ENCODE assay signal across 17 mouse cellular contexts in the genomic region with DNA sequence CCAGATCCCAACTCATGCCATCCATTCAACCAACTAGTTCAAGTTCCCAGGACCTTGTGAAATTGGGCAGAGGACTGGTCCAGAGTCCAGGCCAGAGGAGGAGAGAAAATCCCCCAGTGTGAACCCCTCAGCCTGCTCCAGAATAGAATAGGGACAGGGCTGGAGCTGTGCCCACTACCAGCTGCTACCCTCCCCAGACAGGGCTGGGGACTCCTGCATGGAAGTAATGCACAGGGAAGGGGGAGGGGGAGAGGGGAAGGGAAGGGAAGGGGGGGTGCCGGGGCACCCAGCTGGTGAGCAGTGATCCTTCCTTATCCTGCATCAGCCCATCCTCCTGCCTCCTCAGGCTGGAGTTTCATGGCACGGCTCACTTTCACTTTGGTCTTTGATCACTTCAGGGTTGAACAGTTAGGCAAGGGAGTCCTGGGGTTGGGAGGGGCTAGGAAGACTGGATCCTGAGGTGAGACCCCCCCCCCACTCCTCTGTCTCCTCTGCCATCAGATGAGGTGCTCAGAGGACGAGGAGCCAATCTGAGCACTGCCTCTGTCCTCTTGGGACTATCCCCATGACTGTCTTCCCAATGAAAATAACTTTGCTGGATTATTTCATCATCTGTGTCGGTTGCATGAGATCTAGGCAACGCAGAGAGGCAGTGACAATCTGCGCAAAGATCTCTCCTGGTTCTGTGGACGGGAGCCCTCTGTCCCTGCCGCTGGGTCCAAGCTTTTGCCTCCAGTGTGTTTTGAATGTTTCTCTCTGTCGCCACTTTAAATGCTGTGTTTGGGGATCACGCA. TPM values are rescaled to one million over a fixed set of nuclear protein-coding genes. Genes with fewer than 3 reads are reported as not detected.
DNase-seq lines count a peak whose midpoint lies in the region; ATAC-seq and TF ChIP-seq lines count a peak whose summit lies in the region.
"Had no signal": no experiment of that assay in that cellular context is flagged by ENCODE, and none has a peak within 500 bp of the region (broad histone marks: within the 10 kb centered on the region; RNA-seq: fewer than 3 reads in every experiment).

No protein-coding gene starts in this region.

- peaks cover 31% of the 10 kb centered on the region for H3K4me1 ChIP-seq in forebrain, embryonic 12.5 days
- H3K4me1 ChIP-seq in forebrain, embryonic 11.5 days (replicated peaks; ENCODE audit: control insufficient read depth, insufficient read depth, low read length), result peaks cover 10% of the 10 kb centered on the region
- peaks cover 58% of the 10 kb centered on the region for H3K4me1 ChIP-seq in kidney, embryonic 15.5 days
- H3K4me1 ChIP-seq in neural tube, embryonic 12.5 days, result peaks cover 28% of the 10 kb centered on the region
- peaks cover 27% of the 10 kb centered on the region for H3K4me1 ChIP-seq in neural tube, embryonic 15.5 days
- peaks cover 25% of the 10 kb centered on the region for H3K4me1 ChIP-seq in small intestine, adult 2 months (ENCODE audit: control insufficient read depth, insufficient read depth, insufficient read length, low read length)

- H3K27me3 ChIP-seq in forebrain, embryonic 12.5 days, result peaks cover 65% of the 10 kb centered on the region
- peaks cover 12% of the 10 kb centered on the region for H3K27me3 ChIP-seq in forebrain, embryonic 11.5 days (ENCODE audit: control insufficient read depth, insufficient read depth, low read length)
- peaks cover 65% of the 10 kb centered on the region for H3K27me3 ChIP-seq in kidney, embryonic 15.5 days
- H3K27me3 ChIP-seq in neural tube, embryonic 12.5 days (replicated peaks), result peaks cover 39% of the 10 kb centered on the region
- peaks cover 39% of the 10 kb centered on the region for H3K27me3 ChIP-seq in neural tube, embryonic 15.5 days (replicated peaks)
- H3K27me3 ChIP-seq in small intestine, adult 2 months (ENCODE audit: control insufficient read depth, insufficient read depth, low read length), result no peaks in the 10 kb centered on the region

- no peaks in the 10 kb centered on the region for H3K36me3 ChIP-seq in forebrain, embryonic 12.5 days (replicated peaks)
- H3K36me3 ChIP-seq in forebrain, embryonic 11.5 days (ENCODE audit: control insufficient read depth, insufficient read depth, low read length), result no peaks in the 10 kb centered on the region
- no peaks in the 10 kb centered on the region for H3K36me3 ChIP-seq in kidney, embryonic 15.5 days
- H3K36me3 ChIP-seq in neural tube, embryonic 12.5 days, result no peaks in the 10 kb centered on the region
- H3K36me3 ChIP-seq in neural tube, embryonic 15.5 days, result no peaks in the 10 kb centered on the region
- no peaks in the 10 kb centered on the region for H3K36me3 ChIP-seq in small intestine, adult 2 months (ENCODE audit: control insufficient read depth, insufficient read depth, low read length)
- H3K36me3 ChIP-seq: embryonic facial prominence, embryonic 12.5 days had no signal

- TF ChIP-seq POLR2A in small intestine, adult 2 months (IDR thresholded peaks at IDR 0.05; ENCODE audit: low read depth, low read length), result no peak

- no peak for TF ChIP-seq CTCF in small intestine, adult 2 months (IDR thresholded peaks at IDR 0.05; ENCODE audit: extremely low read depth, insufficient read length, insufficient replicate concordance, low read depth, low read length)

- 0 out of 2 replicates have a peak overlapping the region, but pooled peaks have one; percentile 3 for H3K9ac ChIP-seq in forebrain, embryonic 12.5 days
- no peak overlapping the region for H3K9ac ChIP-seq in forebrain, embryonic 11.5 days (ENCODE audit: low read length)
- H3K9ac ChIP-seq in kidney, embryonic 15.5 days, result no peak overlapping the region
- 0 out of 2 replicates have a peak overlapping the region, but pooled peaks have one; percentile 8 for H3K9ac ChIP-seq in neural tube, embryonic 12.5 days
- H3K9ac ChIP-seq in neural tube, embryonic 15.5 days (replicated peaks), result no peak overlapping the region
- H3K9ac ChIP-seq: embryonic facial prominence, embryonic 12.5 days had no signal

- peak; percentile 49; the same call in 1 of the 2 replicates for ATAC-seq in forebrain, embryonic 12.5 days (ENCODE audit: low FRiP score)
- ATAC-seq in forebrain, embryonic 11.5 days (replicated peaks; ENCODE audit: low FRiP score), result no peak
- ATAC-seq in kidney, embryonic 15.5 days (replicated peaks; ENCODE audit: low FRiP score), result peak; percentile 66
- no peak for ATAC-seq in neural tube, embryonic 12.5 days (ENCODE audit: low FRiP score, low read depth)
- no peak for ATAC-seq in neural tube, embryonic 15.5 days (ENCODE audit: low FRiP score)
- ATAC-seq: inflammation-experienced regulatory T-cells, adult 6 months had no signal

- WGBS in forebrain, embryonic 12.5 days, result 65% methylated on average over 10 of the region's 10 CpGs
- 53% methylated on average over 10 of the region's 10 CpGs for WGBS in forebrain, embryonic 11.5 days
- 47% methylated on average over 9 of the region's 10 CpGs for WGBS in kidney, embryonic 15.5 days
- 65% methylated on average over 9 of the region's 10 CpGs for WGBS in neural tube, embryonic 12.5 days
- 56% methylated on average over 10 of the region's 10 CpGs for WGBS in neural tube, embryonic 15.5 days
- WGBS in small intestine, adult 2 months, result 73% methylated on average over 10 of the region's 10 CpGs

- H3K27ac ChIP-seq in forebrain, embryonic 12.5 days, result no peak overlapping the region
- no peak overlapping the region for H3K27ac ChIP-seq in forebrain, embryonic 11.5 days (ENCODE audit: low read depth, low read length)
- H3K27ac ChIP-seq in kidney, embryonic 15.5 days, result no peak overlapping the region
- no peak overlapping the region for H3K27ac ChIP-seq in neural tube, embryonic 12.5 days
- H3K27ac ChIP-seq in neural tube, embryonic 15.5 days (replicated peaks), result no peak overlapping the region
- H3K27ac ChIP-seq in small intestine, adult 2 months (ENCODE audit: insufficient read depth, low read depth, low read length), result peak overlapping the region; percentile 12; the same call in 1 of the 2 replicates
- H3K27ac ChIP-seq: embryonic facial prominence, embryonic 12.5 days had no signal

- H3K4me3 ChIP-seq in forebrain, embryonic 12.5 days (replicated peaks), result no peak overlapping the region
- H3K4me3 ChIP-seq in forebrain, embryonic 11.5 days (ENCODE audit: low read depth, low read length), result no peak overlapping the region
- H3K4me3 ChIP-seq in kidney, embryonic 15.5 days (replicated peaks), result no peak overlapping the region
- H3K4me3 ChIP-seq in neural tube, embryonic 12.5 days, result no peak overlapping the region
- H3K4me3 ChIP-seq in neural tube, embryonic 15.5 days (replicated peaks), result no peak overlapping the region
- H3K4me3 ChIP-seq in small intestine, adult 2 months (ENCODE audit: low read depth, low read length), result no peak overlapping the region
- H3K4me3 ChIP-seq: embryonic facial prominence, embryonic 12.5 days had no signal

- no peak overlapping the region for H3K4me2 ChIP-seq in forebrain, embryonic 12.5 days
- H3K4me2 ChIP-seq in forebrain, embryonic 11.5 days (ENCODE audit: low read depth, low read length, severe bottlenecking), result no peak overlapping the region
- H3K4me2 ChIP-seq in kidney, embryonic 15.5 days, result no peak overlapping the region
- H3K4me2 ChIP-seq in neural tube, embryonic 12.5 days (replicated peaks), result 0 out of 2 replicates have a peak overlapping the region, but pooled peaks have one; percentile 12
- no peak overlapping the region for H3K4me2 ChIP-seq in neural tube, embryonic 15.5 days
- H3K4me2 ChIP-seq: embryonic facial prominence, embryonic 12.5 days; heart, embryonic 11.5 days had no signal

- no peaks in the 10 kb centered on the region for H3K9me3 ChIP-seq in forebrain, embryonic 12.5 days
- H3K9me3 ChIP-seq in forebrain, embryonic 11.5 days (ENCODE audit: control insufficient read depth, low read length), result no peaks in the 10 kb centered on the region
- H3K9me3 ChIP-seq in kidney, embryonic 15.5 days (replicated peaks), result no peaks in the 10 kb centered on the region
- no peaks in the 10 kb centered on the region for H3K9me3 ChIP-seq in neural tube, embryonic 12.5 days
- no peaks in the 10 kb centered on the region for H3K9me3 ChIP-seq in neural tube, embryonic 15.5 days (replicated peaks)
- H3K9me3 ChIP-seq: embryonic facial prominence, embryonic 12.5 days had no signal

- DNase-seq in forebrain, embryonic 11.5 days (ENCODE audit: low spot score), result no peak
- no peak for DNase-seq in kidney, postnatal 10 days
- no peak for DNase-seq in adrenal gland, postnatal 4 days (ENCODE audit: low spot score in 2 of 2)
- DNase-seq: adrenal gland, adult 8-10 months; cerebellum, postnatal 25 days; gastrocnemius, postnatal 14 days; kidney, postnatal 36 days; lung, adult 18-20 months; right cerebral cortex, adult 18-20 months had no signal

RNA-seq across cellular contexts. Expression of a gene that starts 28.6 kb away (rescaled TPM):
- polyA plus RNA-seq in forebrain, embryonic 12.5 days (2016; fragmentation: Nextera tagmentation; extraction: Ambion mirVana), result 2.8 and 3.1 TPM in 2 replicates
- polyA plus RNA-seq in forebrain, embryonic 11.5 days (2014; fragmentation: Nextera tagmentation; extraction: Ambion mirVana), result 3.4 and 3.6 TPM in 2 replicates
- polyA plus RNA-seq in kidney, embryonic 15.5 days (2015; fragmentation: Nextera tagmentation; extraction: Ambion mirVana), result 7.1 and 7.3 TPM in 2 replicates
- polyA plus RNA-seq in neural tube, embryonic 12.5 days (2016; fragmentation: Nextera tagmentation; extraction: Ambion mirVana), result 14.2 and 16.3 TPM in 2 replicates
- 11.0 and 12.3 TPM in 2 replicates for polyA plus RNA-seq in neural tube, embryonic 15.5 days (2015; fragmentation: Nextera tagmentation; extraction: Ambion mirVana)
- 46.4 and 120 TPM in 2 replicates for polyA plus RNA-seq in small intestine, adult 2 months (2012; rRNA removed)
- total RNA-seq in adrenal gland, postnatal 4 days (2021), result 10 to 100 TPM; 10.1 to 15.6 TPM

Comparison
In these comparisons a context has a peak if more than half of its experiments do, and no peak if none do; other contexts are left out.
1. ATAC-seq: peak in forebrain, embryonic 12.5 days (single experiment) and kidney, embryonic 15.5 days (single experiment); none in forebrain, embryonic 11.5 days (single experiment), neural tube, embryonic 12.5 days (single experiment) and neural tube, embryonic 15.5 days (single experiment).
2. H3K9ac ChIP-seq: peak in forebrain, embryonic 12.5 days (single experiment) and neural tube, embryonic 12.5 days (single experiment); none in forebrain, embryonic 11.5 days (single experiment), kidney, embryonic 15.5 days (single experiment) and neural tube, embryonic 15.5 days (single experiment).